In the genomic region with DNA sequence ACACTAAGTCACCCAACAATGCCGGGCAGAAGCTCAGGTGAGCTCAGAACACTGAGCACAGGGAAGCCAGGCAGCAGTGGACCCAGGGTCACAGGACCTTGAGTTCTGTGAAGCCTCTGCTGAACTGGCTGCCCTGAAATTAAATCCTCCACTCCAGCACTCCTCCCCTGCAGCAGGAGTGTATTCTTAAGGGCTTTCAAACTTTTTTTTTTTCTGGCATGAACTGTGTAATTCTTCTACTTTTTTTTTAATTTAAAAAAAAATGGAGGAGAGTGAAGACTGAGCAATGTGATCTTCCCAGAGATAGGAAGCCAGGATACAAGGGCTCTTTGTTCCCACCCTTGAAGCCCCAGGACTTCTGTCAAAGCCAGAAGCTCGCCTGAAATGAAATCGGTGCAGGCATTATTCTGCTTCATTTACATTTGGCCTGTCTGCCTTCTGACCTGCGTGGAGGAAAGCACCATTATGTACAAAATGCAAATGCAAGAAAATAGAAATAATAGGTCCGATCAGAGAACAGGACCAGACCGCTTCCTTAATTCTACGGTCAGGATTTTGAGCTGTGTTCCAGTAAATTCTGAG, we compare ENCODE assay signal across 8 mouse cellular contexts.
A peak's percentile ranks its signal among the peaks of the same experiment; 100 is the strongest.
DNase-seq lines count a peak whose midpoint lies in the region; ATAC-seq and TF ChIP-seq lines count a peak whose summit lies in the region.

No protein-coding gene starts in this region.

- H3K4me1 ChIP-seq in intestine, embryonic 14.5 days (replicated peaks; ENCODE audit: control insufficient read depth, insufficient read depth, low read length): peaks cover 23% of the 10 kb centered on the region
- 0 out of 2 replicates have a peak, but pooled peaks cover 3% of the 10 kb centered on the region for H3K4me1 ChIP-seq in intestine, postnatal 0 days (replicated peaks; ENCODE audit: control insufficient read depth, insufficient read depth, low read length)
- peaks cover 57% of the 10 kb centered on the region for H3K4me1 ChIP-seq in embryonic facial prominence, embryonic 13.5 days
- H3K4me1 ChIP-seq in intestine, embryonic 15.5 days (replicated peaks): peaks cover 17% of the 10 kb centered on the region

- H3K27ac ChIP-seq in intestine, embryonic 14.5 days (ENCODE audit: low read depth): peak overlapping the region; percentile 79
- H3K27ac ChIP-seq in intestine, postnatal 0 days (ENCODE audit: low read depth, low read length): no peak overlapping the region
- peak overlapping the region; percentile 76 for H3K27ac ChIP-seq in embryonic facial prominence, embryonic 13.5 days
- H3K27ac ChIP-seq in intestine, embryonic 15.5 days: peak overlapping the region; percentile 79

- H3K4me2 ChIP-seq in intestine, embryonic 14.5 days (ENCODE audit: low read length): no peak overlapping the region
- no peak overlapping the region for H3K4me2 ChIP-seq in intestine, postnatal 0 days (replicated peaks; ENCODE audit: low read depth)
- peak overlapping the region; percentile 36 for H3K4me2 ChIP-seq in embryonic facial prominence, embryonic 13.5 days
- H3K4me2 ChIP-seq in intestine, embryonic 15.5 days (replicated peaks): 0 out of 2 replicates have a peak overlapping the region, but pooled peaks have one; percentile 11

- no peak for TF ChIP-seq CTCF in intestine, postnatal 0 days (IDR thresholded peaks at IDR 0.05; ENCODE audit: low read depth)

- H3K4me3 ChIP-seq in intestine, embryonic 14.5 days (ENCODE audit: low read depth, low read length): no peak overlapping the region
- H3K4me3 ChIP-seq in intestine, postnatal 0 days (ENCODE audit: low read depth, low read length): no peak overlapping the region
- no peak overlapping the region for H3K4me3 ChIP-seq in embryonic facial prominence, embryonic 13.5 days
- no peak overlapping the region for H3K4me3 ChIP-seq in intestine, embryonic 15.5 days (replicated peaks)

- DNase-seq in intestine, embryonic 14.5 days (ENCODE audit: low spot score): no peak
- DNase-seq in neural tube, embryonic 10.5 days (ENCODE audit: extremely low spot score, low spot score): peak; percentile 43
- no peak for DNase-seq in left cerebral cortex, postnatal 4 days
- DNase-seq in frontal cortex, adult 2 months (ENCODE audit: extremely low spot score in 1 of 2, low spot score in 1 of 2): no peak

- no peaks in the 10 kb centered on the region for H3K36me3 ChIP-seq in intestine, embryonic 14.5 days (ENCODE audit: control insufficient read depth, insufficient read depth, low read length)
- H3K36me3 ChIP-seq in intestine, postnatal 0 days (ENCODE audit: control insufficient read depth, insufficient read depth): no peaks in the 10 kb centered on the region
- H3K36me3 ChIP-seq in embryonic facial prominence, embryonic 13.5 days: no peaks in the 10 kb centered on the region
- H3K36me3 ChIP-seq in intestine, embryonic 15.5 days: no peaks in the 10 kb centered on the region

- no peaks in the 10 kb centered on the region for H3K9me3 ChIP-seq in intestine, embryonic 14.5 days (ENCODE audit: control insufficient read depth, low read length)
- no peaks in the 10 kb centered on the region for H3K9me3 ChIP-seq in intestine, postnatal 0 days (ENCODE audit: control insufficient read depth)
- no peaks in the 10 kb centered on the region for H3K9me3 ChIP-seq in embryonic facial prominence, embryonic 13.5 days
- H3K9me3 ChIP-seq in intestine, embryonic 15.5 days: no peaks in the 10 kb centered on the region

- no peak overlapping the region for H3K9ac ChIP-seq in intestine, embryonic 14.5 days (ENCODE audit: low read length)
- H3K9ac ChIP-seq in intestine, postnatal 0 days (ENCODE audit: low read depth, low read length): no peak overlapping the region
- no peak overlapping the region for H3K9ac ChIP-seq in embryonic facial prominence, embryonic 13.5 days
- no peak overlapping the region for H3K9ac ChIP-seq in intestine, embryonic 15.5 days

- H3K27me3 ChIP-seq in intestine, embryonic 14.5 days (replicated peaks; ENCODE audit: control insufficient read depth, insufficient read depth, low read length): no peaks in the 10 kb centered on the region
- no peaks in the 10 kb centered on the region for H3K27me3 ChIP-seq in intestine, postnatal 0 days (replicated peaks; ENCODE audit: control insufficient read depth, insufficient read depth, low read length)
- H3K27me3 ChIP-seq in embryonic facial prominence, embryonic 13.5 days: peaks cover 20% of the 10 kb centered on the region; the same call in 1 of the 2 replicates
- no peaks in the 10 kb centered on the region for H3K27me3 ChIP-seq in intestine, embryonic 15.5 days (replicated peaks)

- ATAC-seq in intestine, embryonic 14.5 days (replicated peaks; ENCODE audit: low FRiP score, low TSS enrichment, low read depth): no peak
- ATAC-seq in intestine, postnatal 0 days: no peak
- ATAC-seq in embryonic facial prominence, embryonic 13.5 days (ENCODE audit: insufficient number of reproducible peaks, insufficient read depth, low FRiP score, low TSS enrichment, low read depth): no peak
- ATAC-seq in intestine, embryonic 15.5 days: 0 out of 2 replicates have a peak, but pooled peaks have one; percentile 43
- ATAC-seq in inflammation-experienced regulatory T-cells, adult 6 months: no peak

- intact Hi-C loops in left cerebral cortex, postnatal 4 days (cut with DNase I): no loop called here

- 38% methylated on average over 7 of the region's 7 CpGs for WGBS in intestine, embryonic 14.5 days
- 42% methylated on average over 7 of the region's 7 CpGs for WGBS in intestine, postnatal 0 days
- WGBS in embryonic facial prominence, embryonic 13.5 days: 20% methylated on average over 7 of the region's 7 CpGs
- WGBS in intestine, embryonic 15.5 days: 39% methylated on average over 7 of the region's 7 CpGs

Comparison
In these comparisons a context has a peak if more than half of its experiments do, and no peak if none do; other contexts are left out.
1. H3K4me2 ChIP-seq: peak in embryonic facial prominence, embryonic 13.5 days (single experiment) and intestine, embryonic 15.5 days (single experiment); none in intestine, embryonic 14.5 days (single experiment) and intestine, postnatal 0 days (single experiment).